Mouse (Mus musculus) heart, adult 8-10 months (tissue): ENCODE data around the gene Tmem144. TPM values are rescaled to one million over a fixed set of nuclear protein-coding genes. Genes with fewer than 3 reads are reported as not detected.

Experiments used
- DNase-seq: peaks from one replicate; pipeline ENCODE4 v3.0.0; 2022; ENCODE audit warnings: low spot score
- total RNA-seq, 4 experiments: library from RNA; stranded (reverse); gene quantifications; 2 replicates each; pipeline ENCODE4 v1.2.4; 2022

Gene Tmem144
- total RNA-seq, result 10 to 100 TPM; 14.9 to 20.3 (median 16.1) TPM

DNA sequence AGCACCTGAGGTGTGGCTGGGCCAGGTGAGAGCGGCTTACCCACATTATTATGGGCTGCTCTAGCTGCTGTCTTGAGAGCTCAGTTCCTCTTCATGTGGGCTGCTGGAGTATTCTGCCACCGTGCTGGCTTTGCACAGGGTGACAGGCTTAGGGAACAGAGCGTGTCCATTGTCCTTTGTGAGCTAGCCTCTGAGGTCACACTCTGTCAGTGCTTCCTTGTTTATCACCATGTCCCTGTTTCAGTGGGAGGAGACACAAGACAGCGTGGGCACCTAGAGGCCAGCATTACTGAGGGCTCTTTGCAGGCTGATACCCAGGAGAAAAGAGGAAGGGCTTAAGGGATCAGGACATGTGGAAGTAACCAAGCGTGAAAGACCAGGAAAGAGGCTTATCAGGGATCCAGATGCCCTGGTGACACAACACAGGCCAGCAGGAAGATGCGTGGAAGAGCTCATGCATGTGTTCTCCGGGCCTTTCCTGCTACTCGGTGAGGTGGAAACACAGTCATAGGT is at the start of gene Tmem144:
Gene Tmem144 (minus strand): TSS at position 120 of the 513 bp plus-strand sequence.
- no peak for DNase-seq

DNA sequence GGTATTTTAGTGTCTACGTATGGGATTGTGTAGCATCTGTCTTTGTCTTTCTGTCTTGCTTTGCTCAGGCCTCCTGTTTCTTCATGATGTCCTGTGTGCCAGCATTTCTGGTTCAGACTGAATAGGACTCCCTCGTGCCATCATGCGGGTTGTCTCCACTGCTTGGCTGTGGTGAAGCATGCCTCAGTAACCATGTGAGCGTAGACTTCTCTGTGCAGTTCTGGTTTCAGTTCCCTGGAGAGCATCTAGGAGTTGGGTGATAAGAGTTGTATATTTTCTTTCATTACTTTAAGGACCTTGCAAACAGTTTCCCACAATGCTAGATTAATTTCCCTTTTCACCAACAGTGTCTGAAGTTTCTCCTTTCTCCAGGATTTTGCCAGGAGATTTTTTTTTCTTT is 49.2 kb upstream of the Tmem144 start:
- DNase-seq, result no peak

GRCm38 (mm10) chr3:79901321-79901720 is 48.7 kb upstream of the Tmem144 start:
- no peak for DNase-seq

- no peak for DNase-seq
Measured at GRCm38 (mm10) chr3:79900502-79900901, 47.9 kb upstream of the Tmem144 start.

DNA sequence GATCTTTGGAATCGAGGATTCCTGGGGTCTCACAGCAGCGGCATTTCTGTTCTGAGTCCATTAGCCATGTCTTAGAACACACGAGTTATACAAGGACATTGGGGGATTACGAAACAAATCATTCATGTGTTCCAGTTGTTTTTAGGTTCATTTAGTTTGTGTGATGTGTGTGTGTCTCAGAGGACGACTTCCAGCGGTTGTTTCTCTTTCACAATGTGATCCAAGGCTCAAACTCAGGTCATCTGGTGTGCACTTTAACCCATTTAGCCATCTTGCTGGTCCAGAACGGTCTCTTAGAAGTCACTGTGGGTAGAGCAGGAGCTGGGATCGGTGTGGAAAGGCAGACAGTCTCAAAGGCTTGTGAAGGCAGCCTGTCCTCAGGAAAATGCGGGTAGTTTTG is 47.3 kb upstream of the Tmem144 start:
- DNase-seq, result no peak

GRCm38 (mm10) chr3:79898514-79898913 is 45.9 kb upstream of the Tmem144 start:
- no peak for DNase-seq

- DNase-seq, result no peak
Measured at GRCm38 (mm10) chr3:79897534-79898370, 45.2 kb upstream of the Tmem144 start.

DNA sequence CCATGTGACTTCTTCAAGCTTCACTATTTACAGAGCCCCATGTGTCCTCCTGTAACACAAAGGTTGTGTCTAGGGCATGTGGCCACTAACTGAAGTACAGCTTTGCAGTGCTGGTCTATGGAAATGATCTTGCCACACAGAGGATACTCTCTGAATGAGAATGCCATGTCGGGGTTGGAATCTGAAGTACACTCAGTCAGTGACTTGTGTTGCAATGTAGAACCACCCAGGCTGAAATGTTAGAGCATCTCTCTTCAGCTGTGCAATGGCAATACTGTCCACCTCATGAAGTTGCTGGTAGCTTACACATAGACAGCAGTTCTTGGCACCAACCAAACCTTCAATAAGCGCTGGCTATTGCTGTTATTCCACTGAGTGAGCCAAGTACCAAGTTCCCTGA is 35.4 kb upstream of the Tmem144 start:
- no peak for DNase-seq

DNA sequence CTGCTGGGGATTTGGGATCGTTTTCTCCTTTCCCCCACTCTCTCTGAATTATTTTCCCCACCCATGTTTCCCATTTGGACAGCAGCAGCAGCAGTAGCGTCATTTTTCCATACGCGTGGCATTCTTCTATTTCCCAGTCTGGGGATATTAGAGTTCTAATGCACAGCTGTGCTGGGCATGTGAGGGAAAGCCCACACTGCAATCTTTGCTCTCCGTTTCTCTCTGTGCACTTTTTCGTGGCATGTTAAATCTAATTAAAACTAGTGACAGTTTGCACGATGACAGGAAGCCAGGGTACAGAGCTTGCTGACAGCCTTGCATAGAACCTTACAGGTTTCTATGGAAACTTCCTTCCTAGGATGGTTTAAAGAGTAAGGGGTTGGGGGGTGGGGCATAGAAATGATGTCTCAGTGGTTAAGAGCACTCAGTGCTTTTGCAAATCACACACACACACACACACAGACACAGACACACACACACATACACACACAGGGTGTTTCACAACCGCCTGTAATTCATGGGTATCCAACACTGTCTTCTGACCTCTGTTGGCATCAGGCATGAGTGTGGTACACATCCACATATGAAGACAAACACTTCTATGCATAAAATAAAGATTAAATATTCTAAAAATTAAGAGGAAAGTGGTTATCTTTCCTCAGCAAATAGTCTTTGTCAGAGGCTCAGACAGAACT is 34.7 kb upstream of the Tmem144 start:
- no peak for DNase-seq

DNA sequence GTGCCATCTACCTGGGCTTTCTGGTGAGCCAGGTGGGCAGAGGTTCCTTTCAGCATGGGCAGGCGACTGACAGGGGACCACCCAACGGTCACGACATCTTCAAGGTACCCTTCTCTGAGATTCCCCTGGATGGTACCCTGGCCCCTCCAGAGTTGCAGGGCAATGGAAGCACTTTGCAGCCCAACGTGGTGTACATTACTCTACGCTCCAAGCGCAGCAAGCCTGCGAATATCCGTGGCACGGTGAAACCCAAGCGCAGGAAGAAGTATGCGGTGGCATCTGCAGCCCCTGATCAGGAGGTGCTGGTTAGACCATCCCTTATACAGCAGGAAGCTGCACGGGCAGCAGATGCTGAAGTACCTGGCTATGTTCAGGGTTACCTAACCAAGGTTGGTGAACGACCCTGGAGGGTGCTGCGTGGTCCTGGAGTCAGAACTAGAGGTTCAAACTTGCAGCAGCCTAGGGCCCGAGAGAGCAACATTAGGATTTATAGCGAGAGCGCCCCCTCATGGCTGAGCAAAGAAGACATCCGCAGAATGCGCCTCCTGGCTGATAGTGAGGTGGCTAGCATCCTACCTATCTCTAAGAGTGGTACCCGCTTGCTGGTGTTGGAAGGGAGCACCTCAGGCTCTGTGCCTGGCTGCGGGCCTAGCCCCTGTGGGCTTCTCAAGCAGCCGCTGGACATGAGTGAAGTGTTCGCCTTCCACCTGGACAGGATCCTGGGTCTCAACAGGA is 34.0 kb upstream of the Tmem144 start:
- peak; percentile 81 for DNase-seq

DNA sequence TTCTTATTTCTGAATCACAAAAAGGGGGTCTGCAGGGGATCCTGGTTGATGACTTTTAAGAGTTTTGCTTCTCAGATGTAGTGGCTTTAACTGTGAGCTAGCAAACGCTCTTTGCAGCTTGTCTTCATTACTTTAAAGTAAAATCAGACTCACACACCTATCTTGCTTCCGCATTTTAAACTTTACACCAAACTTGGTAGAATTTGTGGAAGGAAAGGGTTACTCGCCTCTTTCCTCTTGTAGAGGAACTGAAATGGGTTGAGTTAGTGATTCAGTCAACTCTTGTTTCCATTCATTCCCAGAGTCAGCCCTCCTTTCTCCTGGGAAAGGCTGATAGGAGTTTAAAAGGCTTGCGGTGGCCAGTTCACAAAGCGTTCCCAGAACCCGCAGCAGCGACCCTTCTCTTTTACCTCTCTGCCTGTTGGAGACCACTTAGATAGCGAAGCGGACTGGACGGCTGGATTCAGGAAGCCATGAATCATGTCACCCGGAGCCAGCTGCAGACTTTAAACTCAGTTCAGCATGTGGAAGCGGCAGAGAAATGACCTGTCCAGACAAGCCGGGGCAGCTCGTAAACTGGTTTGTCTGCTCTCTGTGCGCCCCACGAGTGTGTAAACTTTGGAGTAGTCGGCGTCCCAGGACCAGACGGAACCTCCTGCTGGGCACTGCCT is 33.2 kb upstream of the Tmem144 start:
- DNase-seq, result peak; percentile 46

DNA sequence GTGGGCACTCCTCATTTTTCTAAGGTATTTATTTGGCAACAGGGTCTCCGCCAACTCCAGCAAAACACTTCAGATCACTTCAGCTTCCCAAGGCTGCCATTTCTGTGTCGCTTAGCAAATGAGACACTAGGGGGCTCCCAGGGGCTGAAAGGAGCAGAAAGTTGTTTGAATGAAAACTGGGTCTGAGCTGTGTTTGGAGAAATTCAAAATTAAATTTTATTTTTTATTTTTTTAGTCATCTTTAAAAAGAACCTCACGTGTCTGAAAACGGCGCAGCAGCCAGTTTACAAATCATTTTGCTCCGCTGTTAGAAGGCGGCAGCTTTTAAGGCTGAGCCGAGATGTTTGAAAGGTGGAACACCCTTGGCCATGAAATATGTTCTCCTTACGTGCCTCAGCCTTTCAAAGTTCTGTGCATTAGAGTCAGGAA is 32.2 kb upstream of the Tmem144 start:
- peak; percentile 78 for DNase-seq

- no peak for DNase-seq
Measured at GRCm38 (mm10) chr3:79884305-79884704, 31.7 kb upstream of the Tmem144 start, which contains the start of gene Fam198b. TSS of gene Fam198b (plus strand) at chr3:79884533.

DNA sequence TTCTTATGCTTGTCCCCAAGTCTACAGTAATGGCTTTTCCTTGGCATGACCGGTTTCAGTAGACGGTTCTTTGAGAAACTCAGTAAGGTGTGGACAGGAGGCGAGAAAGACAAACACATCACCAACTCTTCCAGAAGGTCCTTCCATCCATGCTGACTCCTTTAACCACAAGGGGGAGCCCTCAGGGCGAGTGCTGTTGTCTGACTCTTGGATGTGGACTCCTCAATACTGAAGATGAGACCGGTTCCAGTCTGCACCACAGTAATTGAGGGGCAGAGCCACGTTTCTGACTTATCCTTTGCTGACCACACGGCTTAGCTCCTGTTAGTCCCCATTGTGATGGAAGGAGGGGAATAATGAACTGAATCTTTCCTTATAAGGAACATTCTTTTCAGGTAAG is 30.5 kb upstream of the Tmem144 start:
- peak; percentile 79 for DNase-seq

DNA sequence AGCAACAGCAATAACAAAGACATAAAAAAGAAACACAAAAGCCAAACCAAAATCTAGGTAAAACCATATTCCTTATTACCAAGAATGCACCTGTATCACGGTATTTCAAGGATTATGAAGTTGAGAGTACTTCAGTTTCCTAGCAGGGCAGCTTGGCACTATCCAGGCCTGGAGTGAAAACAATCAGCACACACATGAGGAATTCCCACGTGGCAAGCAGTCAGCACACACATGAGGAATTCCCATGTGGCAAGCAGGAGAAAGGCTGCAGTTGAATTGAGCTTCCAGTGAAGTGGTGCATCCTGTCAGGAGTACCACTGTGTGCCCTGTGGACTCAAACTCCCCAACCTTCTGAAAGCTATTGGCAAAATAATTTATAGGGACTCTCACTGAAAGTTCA is 29.1 kb upstream of the Tmem144 start:
- no peak for DNase-seq

- DNase-seq, result no peak
Measured at GRCm38 (mm10) chr3:79879246-79879645, 26.7 kb upstream of the Tmem144 start.

GRCm38 (mm10) chr3:79878350-79878749 is 25.8 kb upstream of the Tmem144 start:
- DNase-seq, result no peak

- DNase-seq, result no peak
Measured at GRCm38 (mm10) chr3:79875471-79875870, 22.9 kb upstream of the Tmem144 start.

DNA sequence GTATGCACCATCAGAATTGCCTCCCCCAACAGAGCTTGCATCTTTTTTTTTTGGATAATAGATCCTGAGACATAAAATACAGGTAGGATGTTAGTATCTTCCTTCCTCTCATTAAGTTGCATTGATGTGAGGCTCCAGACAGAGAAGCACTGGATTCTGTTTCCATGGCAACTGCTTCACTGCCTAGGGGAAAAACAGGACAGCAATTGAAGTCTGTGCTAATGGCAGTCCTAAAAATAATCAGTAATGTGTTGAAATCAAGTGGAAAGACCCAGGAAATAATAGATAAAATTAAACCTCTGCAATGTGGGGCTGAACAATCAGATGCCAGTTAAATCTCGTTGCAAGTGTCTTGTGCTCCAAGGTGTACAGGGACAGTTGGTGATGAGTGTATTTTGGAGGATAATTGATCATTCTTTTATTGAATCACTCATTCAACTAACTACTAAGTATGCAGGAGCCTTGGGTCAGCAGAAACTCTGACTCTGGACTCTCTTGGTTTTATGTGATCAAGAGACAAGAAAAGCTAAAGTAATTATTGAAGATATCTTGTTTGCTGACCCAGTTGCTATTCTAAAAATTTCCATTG is 14.6 kb upstream of the Tmem144 start:
- DNase-seq, result no peak

DNA sequence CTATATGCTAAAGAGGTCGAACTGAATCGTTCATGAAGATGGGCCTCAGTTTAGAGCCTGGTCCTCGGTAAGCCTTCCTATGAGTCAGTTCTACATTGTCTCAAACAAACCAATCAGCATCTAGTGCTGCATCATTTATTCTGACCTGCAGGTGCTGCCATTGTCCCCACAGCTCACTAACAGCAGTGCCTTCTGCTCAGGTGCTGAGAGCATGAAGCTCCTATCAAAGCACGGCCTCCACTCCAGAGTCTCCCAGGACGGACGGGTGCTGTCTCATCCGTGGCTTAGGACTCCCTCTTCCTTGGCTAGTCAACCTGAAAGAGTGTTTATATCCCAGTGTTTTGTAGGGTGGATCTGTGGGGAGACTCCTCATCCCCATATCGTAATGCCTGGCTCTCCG is 14.0 kb upstream of the Tmem144 start:
- DNase-seq, result no peak

DNA sequence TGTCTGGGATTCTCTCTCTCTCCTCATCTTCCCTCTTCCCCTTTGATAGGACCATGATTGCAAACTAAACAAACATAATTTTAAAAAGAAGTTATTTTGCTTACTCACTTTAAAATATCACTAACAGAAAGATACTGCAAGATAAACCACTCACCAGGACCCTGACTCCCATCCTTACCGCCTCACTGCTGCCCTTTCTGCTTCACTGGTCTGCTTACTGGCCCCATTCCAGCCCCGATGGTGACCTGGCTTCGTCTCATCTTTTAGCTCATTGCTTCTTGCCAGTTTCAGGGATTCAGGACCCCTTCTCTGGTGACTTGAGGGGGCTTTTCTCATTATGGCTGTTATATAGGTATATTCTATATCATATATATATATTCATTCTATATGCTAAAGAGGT is 13.5 kb upstream of the Tmem144 start:
- no peak for DNase-seq
